Mouse (Mus musculus) CH12.LX (cell line): ENCODE data around the gene Exoc8. TPM values are rescaled to one million over a fixed set of nuclear protein-coding genes. Genes with fewer than 3 reads are reported as not detected.

Source experiments
- DNase-seq: peaks from one replicate; pipeline ENCODE4 v3.0.0-alpha.2; 2013; ENCODE audit errors: extremely low read depth
- H3K27ac ChIP-seq: 2 replicates; pipeline ENCODE4 v1.5.1; 2012; ENCODE audit warnings: low read depth, mild to moderate bottlenecking, control low read depth, moderate library complexity; ENCODE audit not compliant: insufficient read depth
- H3K27me3 ChIP-seq: replicated peaks from 2 replicates; pipeline ENCODE3; 2012; ENCODE audit warnings: inconsistent platforms
- H3K36me3 ChIP-seq, 2 experiments: replicated peaks in 1 of 2; 2 replicates each; pipeline versions ENCODE3 to v1.6.1; 2012; ENCODE audit warnings: inconsistent platforms in 1 of 2, low read length in 1 of 2, mild to moderate bottlenecking in 1 of 2, mixed read lengths in 1 of 2, moderate library complexity in 1 of 2; ENCODE audit not compliant: control insufficient read depth in 1 of 2, insufficient read depth in 1 of 2
- H3K4me1 ChIP-seq, 2 experiments: 2 replicates each; pipeline ENCODE4 v1.6.1; 2012; ENCODE audit warnings: inconsistent platforms in 1 of 2, moderate library complexity in 1 of 2; ENCODE audit not compliant: insufficient read depth in 2 of 2, control insufficient read depth in 1 of 2
- H3K4me2 ChIP-seq: 2 replicates; pipeline ENCODE4 v1.6.1; 2012; ENCODE audit warnings: low read depth, mild to moderate bottlenecking, control low read depth; ENCODE audit not compliant: poor library complexity, insufficient read depth, severe bottlenecking
- H3K4me3 ChIP-seq, 3 experiments: fragments of 150-350 bp in 1 of 3; sonication (generic) in 1 of 3; replicated peaks in 1 of 3; 2 replicates each; pipeline versions ENCODE3 to v1.5.1; 2011 to 2012; ENCODE audit warnings: low read depth in 2 of 3, low read length in 2 of 3, mild to moderate bottlenecking in 2 of 3, moderate library complexity in 2 of 3, control low read depth in 1 of 3, improper control_type of control experiment in 1 of 3, inconsistent platforms in 1 of 3, mixed read lengths in 1 of 3; ENCODE audit not compliant: poor library complexity in 1 of 3
- H3K79me2 ChIP-seq: replicated peaks from 2 replicates; pipeline ENCODE4 v1.6.1; 2012; ENCODE audit warnings: mild to moderate bottlenecking, moderate library complexity; ENCODE audit not compliant: control insufficient read depth, poor library complexity, insufficient read depth, severe bottlenecking; ENCODE audit errors: extremely low read depth
- H3K9ac ChIP-seq: 2 replicates; pipeline ENCODE4 v1.6.1; 2012; ENCODE audit warnings: low read depth, mild to moderate bottlenecking, control low read depth, moderate library complexity; ENCODE audit not compliant: insufficient read depth
- H3K9me3 ChIP-seq: replicated peaks from 2 replicates; pipeline ENCODE3; 2012; ENCODE audit warnings: low read length, inconsistent platforms, mixed read lengths
- CHD1 ChIP-seq: IDR thresholded peaks from 2 replicates; pipeline ENCODE4 v1.6.1; 2012; ENCODE audit warnings: low read depth, low read length, improper control_type of control experiment, inconsistent platforms
- CHD2 ChIP-seq: IDR thresholded peaks from 2 replicates; pipeline ENCODE4 v1.6.1; 2011; ENCODE audit warnings: low read length, improper control_type of control experiment
- CTCF ChIP-seq, 2 experiments: IDR thresholded peaks in 1 of 2; conservative IDR thresholded peaks in 1 of 2; 2 replicates each; pipeline ENCODE4 v1.5.1; 2011 to 2012; ENCODE audit warnings: low read depth in 2 of 2, low read length in 2 of 2, improper control_type of control experiment in 1 of 2, inconsistent platforms in 1 of 2, mild to moderate bottlenecking in 1 of 2, moderate library complexity in 1 of 2
- ELF1 ChIP-seq: IDR thresholded peaks from 2 replicates; pipeline ENCODE4 v1.6.1; 2014; ENCODE audit warnings: low read depth, mild to moderate bottlenecking, inconsistent platforms, low read length, improper control_type of control experiment
- EP300 ChIP-seq: IDR thresholded peaks from 2 replicates; pipeline ENCODE4 v1.6.1; 2011; ENCODE audit warnings: low read length, improper control_type of control experiment
- ETS1 ChIP-seq: conservative IDR thresholded peaks from 2 replicates; pipeline ENCODE4 v1.6.1; 2012; ENCODE audit warnings: low read depth, mild to moderate bottlenecking, inconsistent platforms, low read length, improper control_type of control experiment, moderate library complexity
- GABPA ChIP-seq: IDR thresholded peaks from 2 replicates; pipeline ENCODE4 v1.6.1; 2012; ENCODE audit warnings: low read depth, low read length, improper control_type of control experiment, inconsistent platforms; ENCODE audit not compliant: insufficient replicate concordance
- HCFC1 ChIP-seq: IDR thresholded peaks from 2 replicates; pipeline ENCODE4 v1.6.1; 2012; ENCODE audit warnings: low read depth, mild to moderate bottlenecking, inconsistent platforms, low read length, improper control_type of control experiment
- KAT2A ChIP-seq: IDR thresholded peaks from 2 replicates; pipeline ENCODE4 v1.6.1; 2012; ENCODE audit warnings: low read length, improper control_type of control experiment, inconsistent platforms; ENCODE audit not compliant: insufficient replicate concordance
- MAFK ChIP-seq: IDR thresholded peaks from 2 replicates; pipeline ENCODE4 v1.6.1; 2011; ENCODE audit warnings: low read length, improper control_type of control experiment; ENCODE audit not compliant: insufficient replicate concordance
- MAX ChIP-seq: IDR thresholded peaks from 2 replicates; pipeline ENCODE4 v1.6.1; 2011; ENCODE audit warnings: low read length, improper control_type of control experiment
- MEF2A ChIP-seq: IDR thresholded peaks from 2 replicates; pipeline ENCODE4 v1.6.1; 2014; ENCODE audit warnings: low read depth, mild to moderate bottlenecking, inconsistent platforms, low read length, improper control_type of control experiment, borderline replicate concordance
- MXI1 ChIP-seq: IDR thresholded peaks from 2 replicates; pipeline ENCODE4 v1.6.1; 2011; ENCODE audit warnings: mild to moderate bottlenecking, low read depth, low read length, improper control_type of control experiment
- NELFE ChIP-seq: IDR thresholded peaks from 2 replicates; pipeline ENCODE4 v1.6.1; 2011; ENCODE audit warnings: low read depth, low read length, improper control_type of control experiment
- NRF1 ChIP-seq: IDR thresholded peaks from 2 replicates; pipeline ENCODE4 v1.6.1; 2014; ENCODE audit warnings: low read depth, mild to moderate bottlenecking, inconsistent platforms, low read length, improper control_type of control experiment, moderate library complexity
- PAX5 ChIP-seq: IDR thresholded peaks from 2 replicates; pipeline ENCODE4 v1.6.1; 2012; ENCODE audit warnings: low read length, inconsistent platforms, mixed read lengths
- POLR2A ChIP-seq: IDR thresholded peaks from 2 replicates; pipeline ENCODE4 v1.6.1; 2011; ENCODE audit warnings: low read depth, mild to moderate bottlenecking, improper control_type of control experiment, low read length
- POLR2AphosphoS2 ChIP-seq: IDR thresholded peaks from 2 replicates; pipeline ENCODE4 v1.6.1; 2011; ENCODE audit warnings: low read depth, low read length, improper control_type of control experiment
- RAD21 ChIP-seq: IDR thresholded peaks from 2 replicates; pipeline ENCODE4 v1.6.1; 2011; ENCODE audit warnings: low read depth, mild to moderate bottlenecking, low read length, improper control_type of control experiment, moderate library complexity
- RCOR1 ChIP-seq: conservative IDR thresholded peaks from 2 replicates; pipeline ENCODE4 v1.6.1; 2012; ENCODE audit warnings: low read depth, mild to moderate bottlenecking, inconsistent platforms, low read length, improper control_type of control experiment
- SMC3 ChIP-seq: IDR thresholded peaks from 2 replicates; pipeline ENCODE4 v1.6.1; 2011; ENCODE audit warnings: low read depth, low read length, improper control_type of control experiment
- TBP ChIP-seq: conservative IDR thresholded peaks from 2 replicates; pipeline ENCODE4 v1.6.1; 2011; ENCODE audit warnings: low read depth, low read length, improper control_type of control experiment
- UBTF ChIP-seq: IDR thresholded peaks from 2 replicates; pipeline ENCODE4 v1.6.1; 2012; ENCODE audit warnings: low read depth, mild to moderate bottlenecking, inconsistent platforms, low read length, improper control_type of control experiment, moderate library complexity
- USF1 ChIP-seq: IDR thresholded peaks from 2 replicates; pipeline ENCODE4 v1.6.1; 2014; ENCODE audit warnings: low read depth, mild to moderate bottlenecking, inconsistent platforms, low read length, improper control_type of control experiment
- ZNF384 ChIP-seq: IDR thresholded peaks from 2 replicates; pipeline ENCODE4 v1.6.1; 2012; ENCODE audit warnings: low read depth, low read length, improper control_type of control experiment, inconsistent platforms
- dilution Hi-C: fragments of 300-500 bp; cut with MboI; formaldehyde crosslinking; loops from 2 replicates; pipeline ENCODE4 v1.14.3; 2020; ENCODE audit warnings: low sequenced_read_pairs; ENCODE audit not compliant: extremely low pct_unique_long_range_greater_than_20kb, extremely low pct_ligation_motif_present
- in situ Hi-C: fragments of 300-500 bp; cut with MboI; formaldehyde crosslinking; loops from 3 replicates; pipeline ENCODE4 v1.14.3; 2019; ENCODE audit warnings: low sequenced_read_pairs, low pct_ligation_motif_present, low pct_unique_long_range_greater_than_20kb, mixed read lengths
- polyA plus RNA-seq: library from polyadenylated mRNA; unstranded; fragments of >175 nt; gene quantifications from 2 replicates; pipeline ENCODE4 v1.2.1, GENCODE M21; 2012; ENCODE audit warnings: low read depth; ENCODE audit not compliant: insufficient read length
- total RNA-seq, 2 experiments: library from RNA; depleted of rRNA; stranded (reverse); fragments of 300-350 nt in 1 of 2; fragments of >200 nt in 1 of 2; gene quantifications; 2 replicates each; pipeline ENCODE4 v1.2.3; 2012 to 2014

The Exoc8 gene
- total and polyA plus RNA-seq, 3 experiments, result 5.9 to 11.2 (median 10.7) TPM

DNA sequence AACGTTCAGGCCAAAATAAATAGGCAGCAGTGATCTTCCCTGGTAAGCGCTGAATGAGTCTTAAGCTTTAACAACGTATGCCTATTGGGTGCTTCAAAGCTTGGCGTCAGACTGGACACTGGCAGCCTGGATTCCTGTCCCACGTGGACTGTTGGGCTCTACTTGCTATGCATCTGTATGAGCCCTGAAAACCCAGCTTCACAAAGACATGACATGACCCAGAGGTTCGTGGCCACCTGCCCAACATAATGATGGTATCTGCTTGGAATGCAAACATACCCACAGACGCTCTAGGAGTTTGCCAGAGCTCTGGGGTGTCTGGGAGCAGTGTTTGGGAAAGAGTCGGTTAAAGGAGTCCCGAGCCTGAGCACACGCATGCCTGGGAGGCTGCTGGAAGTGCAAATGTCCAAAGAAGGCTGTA lies 28.9 kb upstream of the Exoc8 start:
- H3K36me3 ChIP-seq, result peaks cover 0 to 51% of the 10 kb centered on the region in 2 experiments
- H3K4me2 ChIP-seq, result no peak overlapping the region
- H3K79me2 ChIP-seq, result no peaks in the 10 kb centered on the region
- in situ Hi-C loops (no loop called here), dilution Hi-C loops (no loop called here)
- H3K9me3 ChIP-seq, result peaks cover 2% of the 10 kb centered on the region
- H3K9ac ChIP-seq, result no peak overlapping the region
- H3K4me3 ChIP-seq, result no peak overlapping the region
- no peak for DNase-seq
- peaks cover 16 to 64% of the 10 kb centered on the region in 2 experiments for H3K4me1 ChIP-seq
- H3K27ac ChIP-seq, result no peak overlapping the region
- no peak for TF ChIP-seq MAX
- TF ChIP-seq EP300, result no peak
- TF ChIP-seq NELFE, result no peak
- no peak for TF ChIP-seq NRF1
- no peak for TF ChIP-seq UBTF
- no peak for TF ChIP-seq RAD21
- no peak for TF ChIP-seq CTCF (conservative IDR thresholded peaks at IDR 0.05 in 1 of 2, IDR thresholded peaks at IDR 0.05 in 1 of 2; ENCODE audit: low read depth in 2 of 2, low read length in 2 of 2)
- no peak for TF ChIP-seq GABPA
- no peak for TF ChIP-seq TBP
- TF ChIP-seq ZNF384, result no peak
- no peak for TF ChIP-seq POLR2AphosphoS2
- no peak for TF ChIP-seq SMC3
- no peak for TF ChIP-seq MEF2A
- TF ChIP-seq CHD2, result no peak
- TF ChIP-seq RCOR1, result no peak
- TF ChIP-seq USF1, result no peak
- no peak for TF ChIP-seq ETS1
- TF ChIP-seq MXI1, result no peak
- TF ChIP-seq ELF1, result no peak
- TF ChIP-seq, all 38 proteins: peak for 0
- no peaks in the 10 kb centered on the region for H3K27me3 ChIP-seq

DNA sequence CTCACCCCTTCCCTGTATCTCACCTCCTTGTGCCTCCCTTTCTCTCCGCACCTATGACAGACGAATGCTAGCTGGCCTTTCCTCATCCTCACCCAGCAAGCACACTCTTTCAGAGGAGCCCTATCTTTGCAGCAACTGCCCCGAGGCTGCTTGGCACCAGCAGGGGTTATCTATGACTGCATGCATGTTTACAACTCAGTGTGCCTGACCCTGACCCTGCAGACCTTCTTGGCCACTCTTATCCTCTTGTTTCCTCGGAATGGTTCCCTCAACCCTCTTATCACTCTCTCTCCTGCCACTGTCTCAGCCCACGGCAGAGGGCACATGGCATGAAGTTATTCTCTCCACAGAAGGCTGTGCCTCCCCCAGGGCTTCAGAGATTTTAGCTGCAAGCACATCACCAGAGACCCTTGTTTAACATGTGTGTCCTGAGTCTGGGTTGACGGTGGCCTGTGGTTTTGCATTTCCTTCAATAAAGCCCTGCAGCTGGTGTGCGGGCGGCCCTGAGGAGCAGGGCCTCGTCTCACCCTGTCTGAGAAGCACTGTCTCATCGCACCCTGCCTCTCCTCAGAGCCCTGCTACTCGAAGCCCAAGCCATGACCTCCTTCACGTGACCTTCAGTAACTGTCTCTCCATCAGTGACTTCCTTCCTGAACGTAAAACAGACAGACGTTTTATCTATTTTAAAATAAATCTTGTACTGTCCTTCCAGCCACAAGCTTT lies 28.2 kb upstream of the Exoc8 start:
- no peak overlapping the region for H3K27ac ChIP-seq
- peaks cover 16 to 66% of the 10 kb centered on the region in 2 experiments for H3K4me1 ChIP-seq
- H3K9ac ChIP-seq, result no peak overlapping the region
- no peaks in the 10 kb centered on the region for H3K27me3 ChIP-seq
- dilution Hi-C loops, result no loop called here
- TF ChIP-seq ETS1 (no peak), POLR2A (no peak), ELF1 (no peak), PAX5 (no peak), CHD1 (no peak), HCFC1 (no peak), MAFK (no peak), KAT2A (no peak)
- DNase-seq, result no peak
- H3K36me3 ChIP-seq, result peaks cover 0 to 50% of the 10 kb centered on the region in 2 experiments
- H3K4me3 ChIP-seq, result no peak overlapping the region
- no peak overlapping the region for H3K4me2 ChIP-seq
- in situ Hi-C loops, result no loop called here
- no peaks in the 10 kb centered on the region for H3K9me3 ChIP-seq
- H3K79me2 ChIP-seq, result no peaks in the 10 kb centered on the region
